Mouse (Mus musculus): ENCODE measurements around the gene Ccdc73.

- TF ChIP-seq POLR2A (IDR thresholded peaks at IDR 0.05; ENCODE audit: borderline replicate concordance, extremely low read depth, low read depth, low read length) (no peak), CTCF (IDR thresholded peaks at IDR 0.05; ENCODE audit: insufficient read depth, low read length) (no peak)
Observed at GRCm38 (mm10) chr2:105048301-105048700, 180.7 kb downstream of the Ccdc73 start.
